Mouse (Mus musculus): ENCODE measurements around the gene Tmem92. TPM values are rescaled to one million over a fixed set of nuclear protein-coding genes. Genes with fewer than 3 reads are reported as not detected.

The Tmem92 gene
- not detected for total RNA-seq (2023)

DNA sequence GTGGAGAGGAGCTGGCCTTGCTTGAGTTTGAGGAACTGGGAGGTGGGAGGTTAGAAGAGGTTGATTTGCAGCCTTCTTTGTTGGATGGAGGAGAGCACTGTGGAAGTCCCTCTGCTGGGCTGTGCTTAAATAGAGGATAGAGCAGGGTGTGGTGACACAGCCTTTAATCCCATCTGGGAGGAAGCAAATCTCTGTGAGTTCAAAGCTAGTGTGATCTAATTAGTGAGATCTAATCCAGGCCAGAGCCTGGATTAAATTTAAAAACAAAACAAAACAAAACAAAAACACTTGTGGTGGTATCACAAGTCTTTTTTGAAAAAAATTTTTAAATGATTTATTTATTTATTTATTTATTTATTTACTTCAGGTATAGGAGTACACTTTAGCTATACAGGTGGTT is at the start of gene Tmem92:
Gene Tmem92, minus strand, starts transcription at position 101 of the 400 bp plus-strand sequence.

DNA sequence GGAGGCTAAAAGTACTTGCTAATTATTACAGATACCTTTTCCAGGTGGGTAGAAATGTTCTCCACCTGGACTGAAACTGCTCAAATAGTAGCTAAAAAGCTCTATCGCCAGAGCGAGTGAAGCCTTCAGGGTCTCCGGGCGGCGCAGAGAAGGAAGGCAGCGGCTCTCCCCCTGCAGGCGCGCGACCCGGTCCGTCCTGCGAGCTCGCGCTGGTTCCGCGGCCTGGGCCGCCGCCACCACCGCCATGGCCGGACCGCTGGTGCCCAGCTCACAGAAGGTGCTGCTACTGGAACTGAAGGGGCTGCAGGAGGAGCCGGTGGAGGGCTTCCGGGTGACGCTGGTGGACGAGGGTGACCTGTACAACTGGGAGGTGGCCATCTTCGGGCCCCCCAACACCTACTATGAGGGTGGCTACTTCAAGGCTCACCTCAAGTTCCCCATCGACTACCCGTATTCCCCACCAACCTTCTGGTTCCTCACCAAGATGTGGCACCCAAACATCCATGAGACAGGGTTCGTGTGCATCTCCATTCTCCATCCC is 40.7 kb downstream of the Tmem92 start, which contains the start of gene Cdc34b:
Gene Cdc34b, plus strand, starts transcription at position 51 of the 541 bp plus-strand sequence.

Other genes with a start within 250 kb of the Tmem92 start
- 5.4 TPM for gene Rsad1, start 233.4 kb downstream of the Tmem92 start, total RNA-seq (2023)
- not detected for gene Chad, start 217.7 kb downstream of the Tmem92 start, total RNA-seq (2023)
- gene Acsf2, start 180.8 kb downstream of the Tmem92 start, total RNA-seq (2023), result 27.1 TPM
- gene Lrrc59, start 152.9 kb downstream of the Tmem92 start, total RNA-seq (2023), result 55.8 TPM
- 21.0 TPM for gene Mrpl27, start 128.9 kb downstream of the Tmem92 start, total RNA-seq (2023)
- gene Eme1, start 128.7 kb downstream of the Tmem92 start, total RNA-seq (2023), result 1.4 TPM
- gene Xylt2, start 105.2 kb downstream of the Tmem92 start, total RNA-seq (2023), result 42.7 TPM
- gene Gm11541, start 78.2 kb downstream of the Tmem92 start, total RNA-seq (2023), result not detected
- not detected for gene Cdc34b, start 40.9 kb downstream of the Tmem92 start, total RNA-seq (2023)
- 0.73 TPM for gene Col1a1, start 153.5 kb upstream of the Tmem92 start, total RNA-seq (2023)
- gene Hils1, start 184.9 kb upstream of the Tmem92 start, total RNA-seq (2023), result not detected
- gene Sgca, start 193.6 kb upstream of the Tmem92 start, total RNA-seq (2023), result not detected
- gene Ppp1r9b, start 208.3 kb upstream of the Tmem92 start, total RNA-seq (2023), result 131 TPM
- 0.52 TPM for gene Samd14, start 227.2 kb upstream of the Tmem92 start, total RNA-seq (2023)